Mouse (Mus musculus) kidney, embryonic 14.5 days (tissue): ENCODE measurements around the gene Selp. TPM values are rescaled to one million over a fixed set of nuclear protein-coding genes. Genes with fewer than 3 reads are reported as not detected.

Source experiments
- ATAC-seq: fragments of 200-750 bp; cut with Nextera tagmentation; 2 replicates; pipeline ENCODE4 v1.8.0; 2017; ENCODE audit warnings: moderate number of reproducible peaks, mild to moderate bottlenecking, moderate TSS enrichment, moderate library complexity; ENCODE audit not compliant: low FRiP score, low TSS enrichment
- H3K27ac ChIP-seq: fragments of 300-500 bp; sonication (generic); 2 replicates; pipeline ENCODE4 v1.5.1; 2014; ENCODE audit warnings: low read depth, mild to moderate bottlenecking, low read length, moderate library complexity, mixed read lengths
- H3K27me3 ChIP-seq: fragments of 300-500 bp; sonication (generic); 2 replicates; pipeline ENCODE4 v1.6.1; 2014; ENCODE audit warnings: mild to moderate bottlenecking, low read length; ENCODE audit not compliant: control insufficient read depth, insufficient read depth
- H3K36me3 ChIP-seq: fragments of 300-500 bp; sonication (generic); 2 replicates; pipeline ENCODE4 v1.6.1; 2014; ENCODE audit warnings: low read length, mixed read lengths; ENCODE audit not compliant: control insufficient read depth, insufficient read depth
- H3K4me1 ChIP-seq: fragments of 300-500 bp; sonication (generic); 2 replicates; pipeline ENCODE4 v1.6.1; 2014; ENCODE audit warnings: low read length, mixed read lengths; ENCODE audit not compliant: control insufficient read depth, insufficient read depth
- H3K4me2 ChIP-seq: fragments of 300-500 bp; sonication (generic); replicated peaks from 2 replicates; pipeline ENCODE4 v1.6.1; 2014; ENCODE audit warnings: low read depth, mild to moderate bottlenecking, low read length
- H3K4me3 ChIP-seq: fragments of 300-500 bp; sonication (generic); 2 replicates; pipeline ENCODE4 v1.5.1; 2014; ENCODE audit warnings: mild to moderate bottlenecking, low read length
- H3K9ac ChIP-seq: fragments of 300-500 bp; sonication (generic); 2 replicates; pipeline ENCODE4 v1.6.1; 2014; ENCODE audit warnings: low read depth, mild to moderate bottlenecking, low read length, moderate library complexity
- H3K9me3 ChIP-seq: fragments of 300-500 bp; sonication (generic); 2 replicates; pipeline ENCODE4 v1.6.1; 2016; ENCODE audit warnings: low read length; ENCODE audit not compliant: control insufficient read depth
- WGBS: fragments of 180-500 bp; shearing (Covaris S2); extraction: QIAGEN DNeasy Blood & Tissue Kit; methylation state at CpG from one replicate; pipeline ENCODE4 v1.1.7; 2014; 5-methylcytosine and 5-hydroxymethylcytosine counted together
- polyA plus RNA-seq: library from polyadenylated mRNA; unstranded; fragments of >200 nt; fragmentation: Nextera tagmentation; extraction: Ambion mirVana; gene quantifications from 2 replicates; pipeline ENCODE4 v1.2.1, GENCODE M21; 2014

The Selp gene
- polyA plus RNA-seq, 1 experiment from 2014 or later = 0.32 TPM

- Histone ChIP-seq H3K36me3 (no peaks in the 10 kb centered on the region), H3K4me3 (no peak overlapping the region), H3K9ac (no peak overlapping the region), H3K9me3 (no peaks in the 10 kb centered on the region), H3K4me2 (no peak overlapping the region), H3K27ac (no peak overlapping the region), H3K27me3 (no peaks in the 10 kb centered on the region), H3K4me1 (no peaks in the 10 kb centered on the region)
- WGBS = 21% methylated on average over 1 of the region's 1 CpGs
- no peak for ATAC-seq
Observed at GRCm38 (mm10) chr1:164076441-164076840, 38.6 kb upstream of the Selp start.

- Histone ChIP-seq H3K4me2 (no peak overlapping the region), H3K27me3 (no peaks in the 10 kb centered on the region), H3K27ac (no peak overlapping the region), H3K4me1 (no peaks in the 10 kb centered on the region), H3K9ac (no peak overlapping the region), H3K9me3 (no peaks in the 10 kb centered on the region), H3K4me3 (no peak overlapping the region), H3K36me3 (no peaks in the 10 kb centered on the region)
- no peak for ATAC-seq
- WGBS = 86% methylated on average over 3 of the region's 3 CpGs
Observed at GRCm38 (mm10) chr1:164077031-164077430, 38.0 kb upstream of the Selp start.

DNA sequence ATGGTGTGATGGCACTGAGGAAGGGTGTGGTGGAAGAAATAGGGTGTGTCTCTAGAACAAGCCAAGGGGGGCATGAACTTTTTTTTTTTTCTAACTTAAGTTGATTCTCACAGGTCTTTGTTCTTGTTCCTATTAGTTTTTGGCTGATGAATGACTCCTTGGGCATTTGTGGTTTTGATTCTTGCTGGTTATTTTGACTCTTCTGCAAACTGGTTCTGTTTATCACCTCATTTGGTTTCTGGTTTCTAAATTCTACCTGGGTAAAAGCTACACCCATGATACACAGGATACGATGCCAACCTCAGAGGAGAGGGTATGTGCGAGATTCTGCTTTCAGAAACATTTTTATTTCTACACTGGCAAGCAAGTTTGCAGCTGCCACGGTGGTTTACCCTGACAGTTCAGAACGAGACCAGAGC lies 36.7 kb upstream of the Selp start:
- Histone ChIP-seq H3K9ac (no peak overlapping the region), H3K4me2 (no peak overlapping the region), H3K4me3 (no peak overlapping the region), H3K36me3 (no peaks in the 10 kb centered on the region), H3K27ac (no peak overlapping the region), H3K9me3 (no peaks in the 10 kb centered on the region), H3K4me1 (no peaks in the 10 kb centered on the region), H3K27me3 (no peaks in the 10 kb centered on the region)
- ATAC-seq = no peak
- WGBS = 81% methylated on average over 4 of the region's 4 CpGs

GRCm38 (mm10) chr1:164079091-164079490 lies 36.0 kb upstream of the Selp start:
- WGBS = 85% methylated on average over 11 of the region's 11 CpGs
- ATAC-seq = no peak
- Histone ChIP-seq H3K9me3 (no peaks in the 10 kb centered on the region), H3K36me3 (no peaks in the 10 kb centered on the region), H3K27ac (no peak overlapping the region), H3K9ac (no peak overlapping the region), H3K4me1 (no peaks in the 10 kb centered on the region), H3K4me2 (no peak overlapping the region), H3K27me3 (no peaks in the 10 kb centered on the region), H3K4me3 (no peak overlapping the region)

- WGBS = 90% methylated on average over 4 of the region's 4 CpGs
- H3K27ac ChIP-seq = no peak overlapping the region
- H3K9ac ChIP-seq = no peak overlapping the region
- no peak for ATAC-seq
- H3K9me3 ChIP-seq = no peaks in the 10 kb centered on the region
- no peak overlapping the region for H3K4me3 ChIP-seq
- H3K4me2 ChIP-seq = no peak overlapping the region
- H3K4me1 ChIP-seq = no peaks in the 10 kb centered on the region
- no peaks in the 10 kb centered on the region for H3K36me3 ChIP-seq
- no peaks in the 10 kb centered on the region for H3K27me3 ChIP-seq
Observed at GRCm38 (mm10) chr1:164083046-164083445, 32.0 kb upstream of the Selp start.

GRCm38 (mm10) chr1:164086797-164087196 lies 28.3 kb upstream of the Selp start:
- WGBS = 90% methylated on average over 3 of the region's 3 CpGs

GRCm38 (mm10) chr1:164087872-164088271 lies 27.2 kb upstream of the Selp start:
- H3K9me3 ChIP-seq = no peaks in the 10 kb centered on the region
- no peaks in the 10 kb centered on the region for H3K36me3 ChIP-seq
- no peak overlapping the region for H3K4me2 ChIP-seq
- no peak overlapping the region for H3K4me3 ChIP-seq
- ATAC-seq = no peak
- H3K27ac ChIP-seq = no peak overlapping the region
- WGBS = 94% methylated on average over 5 of the region's 5 CpGs
- no peaks in the 10 kb centered on the region for H3K4me1 ChIP-seq
- no peaks in the 10 kb centered on the region for H3K27me3 ChIP-seq
- H3K9ac ChIP-seq = no peak overlapping the region

More at GRCm38 (mm10) chr1:164086797-164087196, 28.3 kb upstream of the Selp start:
- no peak overlapping the region for H3K27ac ChIP-seq
- H3K9me3 ChIP-seq = no peaks in the 10 kb centered on the region
- H3K27me3 ChIP-seq = no peaks in the 10 kb centered on the region
- no peak overlapping the region for H3K9ac ChIP-seq
- no peak overlapping the region for H3K4me2 ChIP-seq
- ATAC-seq = no peak
- no peak overlapping the region for H3K4me3 ChIP-seq
- H3K4me1 ChIP-seq = no peaks in the 10 kb centered on the region
- no peaks in the 10 kb centered on the region for H3K36me3 ChIP-seq

DNA sequence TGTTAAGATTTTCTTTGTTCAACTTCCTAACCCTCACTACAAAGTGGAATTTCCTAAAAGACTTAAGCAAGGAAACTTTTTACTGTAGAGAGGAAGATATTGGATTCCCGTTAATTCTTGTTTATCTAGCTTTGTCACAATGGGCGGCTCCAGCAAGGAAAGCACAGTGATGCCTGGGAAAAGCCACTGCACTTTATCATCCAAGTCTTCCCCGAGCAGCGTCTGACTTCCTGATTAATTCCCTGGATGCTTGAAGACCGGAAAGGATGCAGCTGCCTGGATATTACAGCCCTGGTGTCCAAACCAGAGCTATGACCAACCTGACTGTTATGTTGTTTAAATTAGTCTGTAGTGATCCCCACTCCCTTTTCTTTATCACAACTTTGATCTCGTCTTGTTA lies 18.3 kb upstream of the Selp start:
- no peak for ATAC-seq
- no peaks in the 10 kb centered on the region for H3K4me1 ChIP-seq
- no peak overlapping the region for H3K27ac ChIP-seq
- H3K36me3 ChIP-seq = no peaks in the 10 kb centered on the region
- H3K4me2 ChIP-seq = no peak overlapping the region
- no peak overlapping the region for H3K9ac ChIP-seq
- H3K4me3 ChIP-seq = no peak overlapping the region
- no peaks in the 10 kb centered on the region for H3K9me3 ChIP-seq
- WGBS = 27% methylated on average over 6 of the region's 6 CpGs
- no peaks in the 10 kb centered on the region for H3K27me3 ChIP-seq

DNA sequence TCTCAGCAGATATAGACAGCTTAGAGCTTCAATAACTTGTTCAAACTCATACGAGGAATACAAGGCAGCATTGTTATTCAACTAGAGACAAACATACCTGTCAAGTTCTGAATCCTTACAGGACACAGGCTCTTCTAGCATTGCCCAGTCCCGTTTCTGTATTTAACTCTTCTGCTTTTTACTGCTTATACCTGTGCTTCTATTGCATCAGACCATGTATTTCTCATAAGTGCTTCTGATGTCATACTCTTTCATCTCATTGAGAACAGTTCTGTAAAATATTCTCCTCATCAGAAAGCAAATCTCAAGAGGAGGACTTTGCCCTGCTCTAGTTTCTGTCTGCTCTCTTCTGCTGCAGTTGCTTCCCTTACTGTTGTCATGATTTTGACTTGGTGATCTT lies 17.2 kb upstream of the Selp start:
- Histone ChIP-seq H3K4me1 (no peaks in the 10 kb centered on the region), H3K9ac (no peak overlapping the region), H3K4me3 (no peak overlapping the region), H3K36me3 (no peaks in the 10 kb centered on the region), H3K27me3 (no peaks in the 10 kb centered on the region), H3K9me3 (no peaks in the 10 kb centered on the region), H3K4me2 (no peak overlapping the region), H3K27ac (no peak overlapping the region)
- no peak for ATAC-seq
- WGBS = 83% methylated on average over 2 of the region's 2 CpGs

- Histone ChIP-seq H3K4me3 (no peak overlapping the region), H3K4me2 (no peak overlapping the region), H3K36me3 (no peaks in the 10 kb centered on the region), H3K4me1 (no peaks in the 10 kb centered on the region), H3K27ac (no peak overlapping the region), H3K9me3 (no peaks in the 10 kb centered on the region), H3K9ac (no peak overlapping the region), H3K27me3 (no peaks in the 10 kb centered on the region)
- WGBS = 90% methylated on average over 2 of the region's 2 CpGs
- no peak for ATAC-seq
Observed at GRCm38 (mm10) chr1:164098372-164098771, 16.7 kb upstream of the Selp start.
